Mouse (Mus musculus): ENCODE results near the gene Dnaic1. TPM values are rescaled to one million over a fixed set of nuclear protein-coding genes. Genes with fewer than 3 reads are reported as not detected.

Gene Dnaic1
- polyA plus RNA-seq, 1 experiment from 2014 or later: 1.5 TPM

- peak overlapping the region; percentile 66 for H3K27ac ChIP-seq
- H3K4me1 ChIP-seq: peaks cover 67% of the 10 kb centered on the region
- peaks cover 88% of the 10 kb centered on the region for H3K27me3 ChIP-seq (ENCODE audit: poor library complexity, severe bottlenecking)
- peak overlapping the region; percentile 11 for H3K4me3 ChIP-seq
- DNase-seq (ENCODE audit: extremely low spot score, low spot score): peak; percentile 57
- H3K36me3 ChIP-seq (replicated peaks): no peaks in the 10 kb centered on the region
- H3K9me3 ChIP-seq: no peaks in the 10 kb centered on the region
- WGBS: 3% methylated on average over 8 of the region's 8 CpGs
Measured at GRCm38 (mm10) chr4:41628202-41628927, 58.8 kb downstream of the Dnaic1 start.

GRCm38 (mm10) chr4:41630196-41630595 is 60.6 kb downstream of the Dnaic1 start:
- Histone ChIP-seq H3K27me3 (ENCODE audit: poor library complexity, severe bottlenecking) (peaks cover 94% of the 10 kb centered on the region), H3K4me3 (no peak overlapping the region), H3K9me3 (no peaks in the 10 kb centered on the region), H3K27ac (peak overlapping the region; percentile 72), H3K4me1 (peaks cover 85% of the 10 kb centered on the region), H3K36me3 (replicated peaks) (no peaks in the 10 kb centered on the region)
- WGBS: 21% methylated on average over 6 of the region's 6 CpGs
- no peak for DNase-seq (ENCODE audit: extremely low spot score, low spot score)

- Histone ChIP-seq H3K4me3 (peak overlapping the region; percentile 17), H3K9me3 (no peaks in the 10 kb centered on the region), H3K27me3 (ENCODE audit: poor library complexity, severe bottlenecking) (peaks cover 83% of the 10 kb centered on the region), H3K36me3 (replicated peaks) (no peaks in the 10 kb centered on the region), H3K27ac (peak overlapping the region; percentile 78), H3K4me1 (peaks cover 90% of the 10 kb centered on the region)
- peak; percentile 51 for DNase-seq (ENCODE audit: extremely low spot score, low spot score)
- WGBS: 3% methylated on average over 11 of the region's 11 CpGs
Measured at GRCm38 (mm10) chr4:41631390-41631789, 61.8 kb downstream of the Dnaic1 start.

DNA sequence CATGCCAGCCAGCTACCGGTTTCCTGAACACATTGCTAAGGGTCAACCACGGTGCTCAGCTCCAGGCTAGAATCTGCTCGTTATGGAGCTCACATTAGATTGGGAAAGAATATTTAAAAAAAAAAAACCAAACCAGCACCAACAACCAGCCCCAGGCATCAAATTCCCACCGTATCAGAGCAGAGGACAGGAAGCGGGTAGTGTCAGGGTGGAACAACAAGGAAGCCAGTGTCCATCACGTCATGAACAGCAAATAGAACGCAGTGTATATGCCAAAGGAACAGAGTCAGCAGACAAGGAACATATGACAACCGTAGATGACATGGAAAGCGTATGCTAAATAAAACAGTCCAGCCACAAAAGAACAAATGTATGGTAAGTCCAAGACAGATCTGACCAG is 63.4 kb downstream of the Dnaic1 start:
- Histone ChIP-seq H3K27me3 (ENCODE audit: poor library complexity, severe bottlenecking) (peaks cover 83% of the 10 kb centered on the region), H3K9me3 (no peaks in the 10 kb centered on the region), H3K36me3 (replicated peaks) (peaks cover 12% of the 10 kb centered on the region), H3K27ac (no peak overlapping the region), H3K4me3 (no peak overlapping the region), H3K4me1 (peaks cover 94% of the 10 kb centered on the region)
- WGBS: 76% methylated on average over 9 of the region's 9 CpGs
- DNase-seq (ENCODE audit: extremely low spot score, low spot score): no peak

GRCm38 (mm10) chr4:41634631-41635030 is 65.1 kb downstream of the Dnaic1 start:
- peaks cover 83% of the 10 kb centered on the region for H3K27me3 ChIP-seq (ENCODE audit: poor library complexity, severe bottlenecking)
- WGBS: 59% methylated on average over 8 of the region's 8 CpGs

GRCm38 (mm10) chr4:41635224-41635623 is 65.6 kb downstream of the Dnaic1 start:
- peaks cover 92% of the 10 kb centered on the region for H3K4me1 ChIP-seq
- peaks cover 19% of the 10 kb centered on the region for H3K36me3 ChIP-seq (replicated peaks)
- H3K27ac ChIP-seq: no peak overlapping the region
- H3K27me3 ChIP-seq (ENCODE audit: poor library complexity, severe bottlenecking): peaks cover 77% of the 10 kb centered on the region
- H3K4me3 ChIP-seq: no peak overlapping the region
- WGBS: 76% methylated on average over 8 of the region's 8 CpGs
- no peak for DNase-seq (ENCODE audit: extremely low spot score, low spot score)
- H3K9me3 ChIP-seq: no peaks in the 10 kb centered on the region

More at GRCm38 (mm10) chr4:41634631-41635030, 65.1 kb downstream of the Dnaic1 start:
- no peak for DNase-seq (ENCODE audit: extremely low spot score, low spot score)
- H3K9me3 ChIP-seq: no peaks in the 10 kb centered on the region
- peaks cover 94% of the 10 kb centered on the region for H3K4me1 ChIP-seq
- H3K4me3 ChIP-seq: no peak overlapping the region
- no peak overlapping the region for H3K27ac ChIP-seq
- peaks cover 19% of the 10 kb centered on the region for H3K36me3 ChIP-seq (replicated peaks)

GRCm38 (mm10) chr4:41635906-41636305 is 66.3 kb downstream of the Dnaic1 start:
- Histone ChIP-seq H3K27me3 (ENCODE audit: poor library complexity, severe bottlenecking) (peaks cover 70% of the 10 kb centered on the region), H3K4me3 (no peak overlapping the region), H3K27ac (peak overlapping the region; percentile 60; the same call in 1 of the 2 replicates), H3K36me3 (replicated peaks) (peaks cover 19% of the 10 kb centered on the region), H3K9me3 (no peaks in the 10 kb centered on the region), H3K4me1 (peaks cover 91% of the 10 kb centered on the region)
- 57% methylated on average over 2 of the region's 2 CpGs for WGBS
- no peak for DNase-seq (ENCODE audit: extremely low spot score, low spot score)

- WGBS: 65% methylated on average over 7 of the region's 7 CpGs
- peaks cover 19% of the 10 kb centered on the region for H3K36me3 ChIP-seq (replicated peaks)
- H3K9me3 ChIP-seq: no peaks in the 10 kb centered on the region
- H3K27me3 ChIP-seq (ENCODE audit: poor library complexity, severe bottlenecking): peaks cover 65% of the 10 kb centered on the region
- H3K4me3 ChIP-seq: no peak overlapping the region
- H3K4me1 ChIP-seq: peaks cover 87% of the 10 kb centered on the region
- no peak for DNase-seq (ENCODE audit: extremely low spot score, low spot score)
- 0 out of 2 replicates have a peak overlapping the region, but pooled peaks have one; percentile 60 for H3K27ac ChIP-seq
Measured at GRCm38 (mm10) chr4:41636366-41636765, 66.8 kb downstream of the Dnaic1 start.

GRCm38 (mm10) chr4:41636882-41637635 is 67.5 kb downstream of the Dnaic1 start:
- no peak for DNase-seq (ENCODE audit: extremely low spot score, low spot score)
- H3K27me3 ChIP-seq (ENCODE audit: poor library complexity, severe bottlenecking): peaks cover 58% of the 10 kb centered on the region
- H3K27ac ChIP-seq: no peak overlapping the region
- peaks cover 80% of the 10 kb centered on the region for H3K4me1 ChIP-seq
- WGBS: 85% methylated on average over 10 of the region's 10 CpGs
- no peak overlapping the region for H3K4me3 ChIP-seq
- H3K9me3 ChIP-seq: no peaks in the 10 kb centered on the region
- peaks cover 19% of the 10 kb centered on the region for H3K36me3 ChIP-seq (replicated peaks)

- H3K4me3 ChIP-seq: peak overlapping the region; percentile 81; the same call in 1 of the 2 replicates
- H3K27me3 ChIP-seq (ENCODE audit: poor library complexity, severe bottlenecking): peaks cover 49% of the 10 kb centered on the region
- H3K36me3 ChIP-seq (replicated peaks): peaks cover 19% of the 10 kb centered on the region
- H3K9me3 ChIP-seq: no peaks in the 10 kb centered on the region
- H3K27ac ChIP-seq: peak overlapping the region; percentile 96
- 93% methylated on average over 10 of the region's 10 CpGs for WGBS
- DNase-seq (ENCODE audit: extremely low spot score, low spot score): no peak
- H3K4me1 ChIP-seq: peaks cover 69% of the 10 kb centered on the region
Measured at GRCm38 (mm10) chr4:41638186-41638731, 68.7 kb downstream of the Dnaic1 start.

- peaks cover 65% of the 10 kb centered on the region for H3K4me1 ChIP-seq
- peaks cover 19% of the 10 kb centered on the region for H3K36me3 ChIP-seq (replicated peaks)
- 80% methylated on average over 6 of the region's 6 CpGs for WGBS
- no peaks in the 10 kb centered on the region for H3K9me3 ChIP-seq
- H3K27me3 ChIP-seq (ENCODE audit: poor library complexity, severe bottlenecking): peaks cover 45% of the 10 kb centered on the region
- peak overlapping the region; percentile 96 for H3K27ac ChIP-seq
- peak overlapping the region; percentile 81; the same call in 1 of the 2 replicates for H3K4me3 ChIP-seq
- DNase-seq (ENCODE audit: extremely low spot score, low spot score): no peak
Measured at GRCm38 (mm10) chr4:41638828-41639213, 69.2 kb downstream of the Dnaic1 start.

GRCm38 (mm10) chr4:41639214-41639841 is 69.8 kb downstream of the Dnaic1 start:
- peak overlapping the region; percentile 96 for H3K27ac ChIP-seq
- peaks cover 19% of the 10 kb centered on the region for H3K36me3 ChIP-seq (replicated peaks)
- H3K27me3 ChIP-seq (ENCODE audit: poor library complexity, severe bottlenecking): peaks cover 40% of the 10 kb centered on the region
- peak overlapping the region; percentile 81 for H3K4me3 ChIP-seq
- no peaks in the 10 kb centered on the region for H3K9me3 ChIP-seq
- no peak for DNase-seq (ENCODE audit: extremely low spot score, low spot score)
- 11% methylated on average over 10 of the region's 10 CpGs for WGBS
- peaks cover 60% of the 10 kb centered on the region for H3K4me1 ChIP-seq
